Mouse (Mus musculus) embryo, embryonic 11.5 days (tissue): ENCODE results near the gene Ano3.

Source experiments
- DNase-seq: peaks from one replicate; pipeline ENCODE4 v3.0.0-alpha.2; 2012; ENCODE audit warnings: low read depth, low spot score

The Ano3 gene

GRCm38 (mm10) chr2:110806302-110807093 lies 144.2 kb downstream of the Ano3 start:
- DNase-seq, result no peak

DNA sequence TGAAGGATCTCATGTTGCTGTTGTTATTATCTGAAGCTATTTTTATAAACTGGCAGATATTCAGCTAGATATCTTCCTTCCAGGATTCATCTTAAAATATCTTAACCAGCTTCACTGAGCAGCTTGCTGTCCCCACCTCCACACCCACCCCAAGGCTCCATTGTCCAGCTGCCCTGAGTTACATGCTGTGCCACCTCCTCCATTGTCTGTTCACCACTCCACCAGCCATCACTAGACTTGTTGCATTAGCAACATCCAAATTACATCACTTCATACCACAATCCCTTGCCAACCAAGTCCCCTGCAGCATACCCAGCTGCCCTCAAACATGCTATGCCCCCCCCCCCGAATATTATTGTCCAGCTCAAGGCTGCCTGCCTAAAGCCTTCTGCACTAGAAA lies 154.8 kb downstream of the Ano3 start:
- no peak for DNase-seq

- no peak for DNase-seq
These were observed 155.3 kb downstream of the Ano3 start for GRCm38 (mm10) chr2:110795433-110795832.

DNA sequence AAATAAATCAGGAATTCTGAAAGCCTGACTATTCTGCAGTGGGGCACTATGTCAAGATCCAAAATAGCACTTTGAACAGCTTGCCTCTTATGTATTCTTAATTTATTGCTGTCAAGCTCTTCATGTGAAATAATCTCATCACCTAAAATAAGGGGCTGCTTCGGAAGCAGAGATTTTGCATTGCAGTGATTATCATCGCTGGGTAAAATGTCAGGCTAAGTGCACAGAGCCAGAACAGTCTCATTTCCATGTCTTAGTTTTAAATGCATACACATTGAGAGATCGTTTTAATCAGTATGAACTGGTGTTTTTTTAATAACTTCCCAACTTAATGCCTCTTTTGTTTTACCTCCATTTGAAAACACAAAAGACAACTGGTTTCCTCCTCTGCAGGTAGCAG lies 163.3 kb downstream of the Ano3 start:
- no peak for DNase-seq

GRCm38 (mm10) chr2:110759434-110759833 lies 191.3 kb downstream of the Ano3 start:
- DNase-seq, result no peak

GRCm38 (mm10) chr2:110757556-110757955 lies 193.2 kb downstream of the Ano3 start:
- DNase-seq, result no peak

- DNase-seq, result no peak
These were observed 210.2 kb downstream of the Ano3 start for GRCm38 (mm10) chr2:110740493-110740892.

DNA sequence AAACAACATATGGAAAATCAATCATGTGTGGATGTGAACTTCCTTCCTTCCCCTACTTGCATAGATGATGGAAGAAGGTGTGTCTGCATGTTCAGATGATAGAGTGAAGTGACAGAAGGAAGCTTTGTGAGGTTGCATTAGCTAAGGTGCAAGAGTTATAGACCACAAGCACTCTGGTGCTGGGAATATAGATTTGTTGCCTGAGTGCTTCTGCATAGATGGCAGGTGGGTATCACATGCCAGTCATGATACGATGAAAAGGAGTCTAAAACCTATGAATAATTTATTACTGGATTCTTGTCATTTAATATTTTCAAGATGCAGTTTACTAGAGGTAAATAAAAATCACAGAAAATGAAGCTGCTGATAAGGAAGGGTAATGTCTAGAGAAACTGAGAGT lies 210.9 kb downstream of the Ano3 start:
- no peak for DNase-seq

DNA sequence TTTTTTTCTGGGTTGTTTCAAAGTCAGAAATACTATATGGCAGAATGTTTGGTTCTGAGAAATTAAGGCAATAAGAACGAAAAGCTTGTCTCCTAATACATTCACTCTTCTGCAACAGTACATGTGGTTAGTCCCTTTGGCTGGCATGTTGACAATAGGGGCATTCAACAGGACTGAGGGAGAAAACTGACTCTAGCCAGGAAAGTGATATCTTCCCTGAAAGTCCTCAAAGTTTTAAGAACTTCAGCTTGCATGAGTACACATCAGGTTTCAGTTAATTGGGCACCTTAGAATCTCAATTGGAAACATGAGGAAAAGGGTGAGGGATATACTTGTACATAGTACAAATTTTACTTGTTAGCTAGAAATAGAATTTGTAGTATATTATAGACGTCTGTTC lies 212.7 kb downstream of the Ano3 start:
- no peak for DNase-seq

GRCm38 (mm10) chr2:110737236-110737635 lies 213.5 kb downstream of the Ano3 start:
- DNase-seq, result no peak

DNA sequence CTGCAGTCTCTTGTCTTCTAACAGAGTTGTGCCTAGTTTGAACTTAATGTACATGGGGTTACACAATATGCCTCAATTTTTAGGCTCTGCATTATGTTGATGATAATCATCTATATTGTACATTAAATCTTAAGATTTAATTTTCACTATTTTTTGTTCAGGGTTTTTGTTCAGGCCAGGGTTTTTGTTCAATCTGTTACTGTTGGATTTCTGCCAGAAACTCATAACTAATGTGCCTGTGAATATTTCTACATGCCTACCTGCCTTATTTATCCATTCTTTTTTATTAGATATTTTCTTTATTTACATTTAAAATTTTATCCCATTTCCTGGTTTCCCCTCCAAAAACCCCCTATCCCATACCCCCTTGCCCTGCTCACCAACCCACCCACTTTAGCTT lies 224.6 kb downstream of the Ano3 start:
- no peak for DNase-seq

GRCm38 (mm10) chr2:110722208-110722607 lies 228.5 kb downstream of the Ano3 start:
- DNase-seq, result no peak

- DNase-seq, result no peak
These were observed 229.4 kb downstream of the Ano3 start, which contains the start of gene Muc15 for GRCm38 (mm10) chr2:110721290-110721753. Muc15 (plus strand) TSS chr2:110721340.

GRCm38 (mm10) chr2:110719051-110719450 lies 231.7 kb downstream of the Ano3 start:
- DNase-seq, result no peak

DNA sequence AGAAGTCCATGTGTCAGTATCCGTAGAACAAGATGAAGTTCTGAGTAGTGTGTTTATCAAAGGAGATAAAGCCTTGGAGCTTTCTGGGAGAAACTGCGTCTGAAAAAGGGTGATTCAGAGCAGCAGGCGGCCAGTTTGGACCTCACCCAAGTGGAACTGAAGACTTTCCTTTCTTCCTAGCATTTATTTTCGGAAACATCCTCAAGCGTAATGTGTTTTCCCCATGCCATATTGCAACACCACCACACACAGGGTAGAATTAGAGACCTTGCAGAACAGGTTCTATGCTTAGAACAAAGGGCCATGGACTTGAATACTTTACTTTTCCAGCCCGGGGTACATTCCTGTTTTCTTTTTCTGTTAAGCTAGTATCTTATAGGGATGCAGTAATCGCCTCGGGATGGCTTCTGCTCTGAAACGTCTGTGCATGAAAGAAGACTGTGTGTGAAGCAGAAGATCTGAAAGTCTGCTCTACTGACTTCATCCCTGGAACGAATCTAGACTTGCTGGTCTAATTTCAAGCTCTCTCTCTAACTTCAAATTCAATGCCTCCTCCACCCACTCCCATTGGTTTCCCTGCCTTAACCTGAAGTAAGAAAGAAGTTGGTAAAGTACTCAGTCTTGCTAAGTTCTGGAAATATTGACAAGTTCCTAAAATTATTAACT lies 240.5 kb downstream of the Ano3 start:
- DNase-seq, result no peak

DNA sequence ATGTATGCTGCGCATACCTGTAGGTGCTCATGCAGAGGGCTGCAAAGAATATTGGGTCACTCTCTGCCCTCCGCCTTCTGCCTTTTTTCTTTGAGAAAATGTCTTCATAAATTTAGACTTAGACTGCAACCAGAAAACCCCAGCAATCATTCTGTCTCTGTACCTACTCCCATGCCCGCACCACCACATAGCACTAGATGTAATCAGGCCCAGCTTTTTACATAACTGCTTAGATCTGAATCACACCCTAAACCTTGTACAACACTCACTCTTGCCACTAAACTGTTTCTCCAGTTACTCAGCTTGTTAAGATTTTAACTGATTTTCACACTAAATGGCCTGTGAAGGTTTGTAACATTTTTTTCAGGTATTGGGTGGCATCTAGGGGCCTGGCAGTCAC lies 241.3 kb downstream of the Ano3 start:
- no peak for DNase-seq

- no peak for DNase-seq
These were observed 279.6 kb downstream of the Ano3 start for GRCm38 (mm10) chr2:110671071-110671624.

GRCm38 (mm10) chr2:110663329-110663728 lies 287.4 kb downstream of the Ano3 start:
- DNase-seq, result peak; percentile 11

- DNase-seq, result no peak
These were observed 305.9 kb downstream of the Ano3 start for GRCm38 (mm10) chr2:110644846-110645245.

DNA sequence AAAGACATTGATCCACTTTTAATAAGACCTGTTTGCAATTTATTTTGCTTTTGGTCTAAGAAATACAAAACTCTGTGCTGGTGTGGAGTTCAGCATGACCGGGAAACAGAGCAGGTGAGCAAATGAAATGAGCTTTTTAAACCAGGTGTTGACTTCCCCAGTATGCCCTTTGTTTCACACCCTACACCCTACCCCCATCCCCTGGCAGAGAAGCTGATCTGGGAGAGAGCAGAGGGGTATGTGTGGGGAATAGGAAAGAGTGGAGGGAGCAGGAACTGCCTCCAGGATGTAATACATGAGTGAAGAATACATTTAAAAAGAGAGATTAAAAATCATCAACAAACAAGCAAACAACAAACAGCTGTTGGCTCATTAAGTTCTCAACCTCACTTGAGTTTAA lies 306.4 kb downstream of the Ano3 start:
- no peak for DNase-seq
